Mouse (Mus musculus): ENCODE results near the gene Tmem59l.
"Not testable (repeated sequence)": the region's sequence is repeated elsewhere in the genome, so short reads cannot be mapped to it uniquely, and the experiment has no call there.

Gene Tmem59l

GRCm38 (mm10) chr8:70486941-70487520 is at the start of gene Tmem59l:
Tmem59l (minus strand) TSS chr8:70487358.
- in situ Hi-C loops (cut with MboI; ENCODE audit: unreplicated experiment in 2 of 2) = no loop called here

DNA sequence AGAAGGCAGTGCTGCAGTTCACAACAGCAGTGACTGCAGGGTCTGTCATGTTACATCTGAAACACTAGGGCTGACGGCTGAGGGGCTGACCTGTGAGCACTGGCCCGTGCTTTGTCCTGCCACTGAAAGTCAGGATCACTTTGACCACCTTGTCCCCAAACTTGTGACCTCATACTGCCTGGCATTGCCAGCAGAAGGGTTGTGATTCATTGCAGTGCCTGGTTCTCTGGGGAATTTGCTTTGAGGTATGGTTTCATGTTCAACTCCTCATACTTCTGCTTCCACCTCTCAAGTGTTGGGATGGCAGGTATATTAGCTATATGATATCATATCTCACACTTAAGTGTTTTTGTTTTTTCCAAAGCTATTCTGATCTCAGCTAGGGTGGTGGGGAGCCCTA is 48.5 kb upstream of the Tmem59l start:
- in situ Hi-C loops (cut with MboI; ENCODE audit: unreplicated experiment in 2 of 2) = no loop called here

DNA sequence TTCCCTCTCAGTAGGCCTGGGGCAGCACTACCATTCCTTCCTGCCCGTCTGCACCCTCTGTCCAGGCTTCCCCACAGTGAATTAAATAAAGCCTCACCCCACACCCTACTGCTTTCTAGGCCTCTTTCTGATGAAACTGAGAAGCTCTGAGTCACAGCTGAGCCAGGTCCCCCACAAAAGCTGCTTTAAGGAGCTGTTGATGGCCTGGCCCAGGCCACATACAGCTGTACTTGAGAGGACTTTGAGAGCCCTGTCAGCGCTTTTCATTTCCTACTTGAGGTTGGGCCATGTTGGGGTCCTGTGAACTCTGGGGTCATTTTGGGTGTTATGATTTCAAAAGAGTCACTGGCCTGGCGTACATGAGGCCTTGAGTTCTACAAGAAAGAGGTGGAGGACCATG is 48.1 kb upstream of the Tmem59l start:
- in situ Hi-C loops (cut with MboI; ENCODE audit: unreplicated experiment in 2 of 2) = no loop called here

DNA sequence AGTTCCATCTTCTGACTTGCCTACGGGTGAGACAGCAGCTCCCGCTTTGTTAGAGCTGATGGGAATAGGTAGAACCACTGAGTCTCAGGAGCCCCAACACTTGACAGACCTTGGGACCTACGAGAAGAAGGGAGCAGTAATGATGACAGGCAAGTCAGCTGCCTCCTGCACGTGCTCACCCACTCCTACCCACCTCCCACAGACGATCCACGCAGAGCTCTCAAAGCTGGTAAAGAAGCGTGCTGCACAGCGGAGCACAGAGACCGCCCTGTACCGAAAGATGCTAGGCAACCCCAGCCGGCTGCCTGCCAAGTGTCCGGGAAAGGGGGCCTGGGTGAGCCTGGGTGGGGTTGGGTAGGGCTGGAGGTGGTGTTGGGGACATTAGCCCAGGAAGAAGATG is 47.1 kb upstream of the Tmem59l start:
- in situ Hi-C loops (cut with MboI; ENCODE audit: unreplicated experiment in 2 of 2) = no loop called here

- in situ Hi-C loops (cut with MboI; ENCODE audit: unreplicated experiment in 2 of 2) = no loop called here
Measured at GRCm38 (mm10) chr8:70530314-70530713, 43.2 kb upstream of the Tmem59l start.

GRCm38 (mm10) chr8:70529741-70530161 is 42.6 kb upstream of the Tmem59l start:
- in situ Hi-C loops (cut with MboI; ENCODE audit: unreplicated experiment in 2 of 2) = no loop called here

- in situ Hi-C loops (cut with MboI; ENCODE audit: unreplicated experiment in 2 of 2) = no loop called here
Measured at GRCm38 (mm10) chr8:70529299-70529698, 42.1 kb upstream of the Tmem59l start.

GRCm38 (mm10) chr8:70528182-70528797 is 41.1 kb upstream of the Tmem59l start:
- in situ Hi-C loops (cut with MboI; ENCODE audit: unreplicated experiment in 2 of 2) = no loop called here

DNA sequence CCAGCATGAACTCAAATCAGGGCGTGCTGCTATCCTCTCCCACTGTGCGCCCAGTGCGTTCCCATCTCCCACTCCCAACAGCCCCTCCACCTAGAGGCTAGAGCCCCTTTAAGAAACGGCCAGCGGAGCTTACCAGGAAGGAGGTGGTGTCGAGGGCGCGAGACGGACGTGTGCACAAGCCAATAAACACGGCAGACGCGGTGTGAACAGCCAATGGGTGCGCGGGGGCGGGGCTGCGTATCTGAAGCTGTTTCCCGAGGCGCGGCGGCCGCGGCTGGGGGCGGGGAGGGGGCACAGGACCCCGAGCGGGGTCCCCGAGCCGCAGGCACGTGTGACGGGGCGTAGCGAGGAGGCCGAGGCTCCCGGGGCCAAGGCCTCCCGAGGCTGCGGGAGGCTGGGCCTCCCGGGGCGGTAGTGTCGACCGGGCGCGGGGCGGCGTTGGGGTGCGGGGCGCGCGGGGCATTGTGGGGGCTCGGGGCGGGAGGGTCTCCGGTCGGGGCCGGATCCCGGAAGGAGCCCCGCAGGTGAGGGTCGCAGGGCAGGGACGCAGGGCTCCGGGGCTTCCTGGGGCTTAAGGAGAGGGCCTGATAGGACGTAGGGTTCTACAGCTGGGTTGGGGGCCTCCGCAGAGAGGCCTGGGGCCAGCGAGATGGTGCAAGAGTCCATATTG is 40.5 kb upstream of the Tmem59l start, which contains the start of the genes Fkbp8 and Kxd1:
TSS of gene Fkbp8 (plus strand) at position 213 of the 670 bp plus-strand sequence.
TSS of gene Kxd1 (minus strand) at position 445 of the 670 bp plus-strand sequence.
- in situ Hi-C loops (cut with MboI; ENCODE audit: unreplicated experiment in 2 of 2) = no loop called here

DNA sequence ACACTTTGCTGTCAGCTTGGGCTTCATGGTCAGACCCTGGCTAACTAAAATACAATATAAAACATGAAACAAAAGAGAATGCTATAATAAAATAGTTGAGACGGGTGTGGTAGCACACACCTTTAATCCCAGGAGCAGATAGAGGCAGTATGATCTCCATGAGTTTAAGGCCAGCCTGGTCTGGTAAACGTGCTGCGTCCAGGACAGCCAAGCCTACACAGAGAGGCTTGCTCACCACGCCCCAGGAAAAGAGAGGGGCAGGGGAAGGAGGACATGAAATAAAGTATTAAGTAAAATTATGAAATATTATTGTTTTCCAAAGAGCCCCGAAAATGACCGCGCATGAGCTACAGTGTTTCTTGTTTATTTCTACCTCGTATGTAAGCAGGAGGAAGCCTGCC is 40.0 kb upstream of the Tmem59l start:
- in situ Hi-C loops (cut with MboI; ENCODE audit: unreplicated experiment in 2 of 2) = no loop called here

GRCm38 (mm10) chr8:70522592-70523403 is 35.6 kb upstream of the Tmem59l start:
- in situ Hi-C loops (cut with MboI; ENCODE audit: unreplicated experiment in 2 of 2) = no loop called here

GRCm38 (mm10) chr8:70519606-70520005 is 32.4 kb upstream of the Tmem59l start:
- in situ Hi-C loops (cut with MboI; ENCODE audit: unreplicated experiment in 2 of 2) = no loop called here

GRCm38 (mm10) chr8:70519043-70519442 is 31.9 kb upstream of the Tmem59l start:
- in situ Hi-C loops (cut with MboI; ENCODE audit: unreplicated experiment in 2 of 2) = no loop called here

DNA sequence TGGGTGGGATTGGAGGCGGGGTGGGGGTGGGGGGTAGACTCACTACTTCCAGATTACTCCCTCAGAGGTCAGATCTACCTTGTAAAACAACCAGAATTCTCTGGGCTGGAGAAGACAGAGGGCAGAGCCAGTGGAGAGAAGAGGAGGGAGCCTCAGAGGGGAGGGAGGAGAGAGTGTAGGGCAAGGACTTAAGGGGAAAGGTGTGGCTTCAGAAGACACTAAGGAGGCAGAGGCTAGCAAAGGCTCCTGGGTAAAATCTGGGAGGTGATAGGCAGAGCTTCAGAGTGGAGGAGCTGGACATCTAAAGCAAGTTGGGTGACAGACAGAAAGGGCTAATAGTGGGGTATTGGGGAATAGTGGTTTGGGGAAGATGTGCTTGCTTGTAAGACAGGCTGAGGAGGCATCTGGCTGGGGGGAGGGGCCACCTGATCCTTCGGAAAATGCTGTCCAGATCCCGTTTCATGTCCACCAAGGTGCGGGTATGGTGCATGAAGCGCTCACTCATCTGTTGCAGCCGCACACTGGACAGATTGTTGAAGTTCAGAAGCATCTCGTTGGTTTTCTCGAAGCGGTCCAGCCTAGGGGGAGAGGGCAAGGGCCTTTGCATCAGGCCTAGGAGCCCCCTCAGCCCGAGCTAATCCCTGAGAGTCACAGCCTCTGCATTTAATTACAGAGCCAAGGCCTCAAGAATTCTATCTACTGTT is 30.9 kb upstream of the Tmem59l start:
- in situ Hi-C loops (cut with MboI; ENCODE audit: unreplicated experiment in 2 of 2) = no loop called here

GRCm38 (mm10) chr8:70513441-70513840 is 26.3 kb upstream of the Tmem59l start:
- in situ Hi-C loops (cut with MboI; ENCODE audit: unreplicated experiment in 2 of 2) = no loop called here

DNA sequence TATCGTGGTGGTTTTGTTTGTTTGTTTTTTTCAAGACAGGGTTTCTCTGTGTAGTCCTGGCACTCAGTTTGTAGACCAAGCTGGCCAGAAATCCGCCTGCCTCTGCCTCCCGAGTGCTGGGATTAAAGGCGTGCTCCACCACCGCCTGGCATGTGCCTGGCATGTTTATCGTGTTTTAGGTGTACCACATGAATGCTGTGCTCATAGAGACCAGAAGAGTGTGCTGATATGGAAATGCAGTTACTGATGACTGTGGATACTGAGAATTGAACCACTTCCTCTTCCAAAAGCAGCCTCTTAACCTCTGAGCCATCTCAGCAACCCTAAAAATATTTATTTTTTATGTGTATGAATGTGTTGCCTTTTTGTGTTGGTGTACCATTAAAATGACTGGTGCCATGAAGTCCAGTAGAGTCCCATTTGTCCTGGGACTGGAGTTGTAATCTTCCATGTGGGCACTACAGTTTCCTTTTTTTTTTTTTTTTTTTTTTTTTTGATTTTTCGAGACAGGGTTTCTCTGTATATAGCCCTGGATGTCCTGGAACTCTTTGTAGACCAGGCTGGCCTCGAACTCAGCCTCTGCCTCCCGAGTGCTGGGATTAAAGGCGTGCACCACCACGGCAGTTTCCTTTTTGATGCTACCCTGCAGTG is 25.2 kb upstream of the Tmem59l start:
- in situ Hi-C loops (cut with MboI; ENCODE audit: unreplicated experiment in 2 of 2) = no loop called here

DNA sequence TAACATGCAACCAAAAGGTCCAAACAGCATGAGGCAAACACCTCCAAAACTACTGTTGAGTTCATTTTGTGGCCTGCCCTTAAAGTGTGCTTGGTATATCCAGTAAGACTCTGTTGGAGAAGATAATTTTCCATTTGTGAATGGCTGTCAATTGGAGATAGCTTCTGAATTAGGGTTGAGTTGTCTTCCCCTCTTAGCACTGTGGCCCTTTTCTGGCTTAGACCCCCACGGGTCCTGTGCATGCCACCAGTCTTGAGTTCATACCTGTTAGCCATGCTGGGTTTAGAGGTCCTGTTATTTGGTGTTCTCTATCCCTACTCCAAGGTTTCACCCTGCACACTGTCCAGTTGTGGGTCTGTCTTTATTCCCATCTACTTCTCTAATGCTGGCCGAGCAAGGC is 24.6 kb upstream of the Tmem59l start:
- in situ Hi-C loops (cut with MboI; ENCODE audit: unreplicated experiment in 2 of 2) = no loop called here

DNA sequence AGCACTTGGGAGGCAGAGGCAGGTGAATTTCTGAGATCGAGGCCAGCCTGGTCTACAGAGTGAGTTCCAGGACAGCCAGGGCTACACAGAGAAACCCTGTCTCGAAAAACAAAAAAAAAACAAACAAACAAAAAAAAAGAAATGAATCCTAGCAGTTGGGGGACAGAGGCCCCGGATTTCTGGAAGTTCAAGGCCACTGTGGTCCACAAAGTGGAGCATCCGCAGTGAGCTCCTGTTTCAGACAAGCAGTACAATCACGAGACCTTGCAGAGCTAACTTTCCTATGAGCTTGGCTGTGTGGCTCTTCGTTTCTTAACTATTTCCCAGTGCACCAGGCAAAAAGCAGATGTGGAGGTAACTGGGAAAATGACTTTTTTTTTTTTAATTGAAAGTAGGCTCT is 24.0 kb upstream of the Tmem59l start:
- in situ Hi-C loops (cut with MboI; ENCODE audit: unreplicated experiment in 2 of 2) = not testable (repeated sequence)

DNA sequence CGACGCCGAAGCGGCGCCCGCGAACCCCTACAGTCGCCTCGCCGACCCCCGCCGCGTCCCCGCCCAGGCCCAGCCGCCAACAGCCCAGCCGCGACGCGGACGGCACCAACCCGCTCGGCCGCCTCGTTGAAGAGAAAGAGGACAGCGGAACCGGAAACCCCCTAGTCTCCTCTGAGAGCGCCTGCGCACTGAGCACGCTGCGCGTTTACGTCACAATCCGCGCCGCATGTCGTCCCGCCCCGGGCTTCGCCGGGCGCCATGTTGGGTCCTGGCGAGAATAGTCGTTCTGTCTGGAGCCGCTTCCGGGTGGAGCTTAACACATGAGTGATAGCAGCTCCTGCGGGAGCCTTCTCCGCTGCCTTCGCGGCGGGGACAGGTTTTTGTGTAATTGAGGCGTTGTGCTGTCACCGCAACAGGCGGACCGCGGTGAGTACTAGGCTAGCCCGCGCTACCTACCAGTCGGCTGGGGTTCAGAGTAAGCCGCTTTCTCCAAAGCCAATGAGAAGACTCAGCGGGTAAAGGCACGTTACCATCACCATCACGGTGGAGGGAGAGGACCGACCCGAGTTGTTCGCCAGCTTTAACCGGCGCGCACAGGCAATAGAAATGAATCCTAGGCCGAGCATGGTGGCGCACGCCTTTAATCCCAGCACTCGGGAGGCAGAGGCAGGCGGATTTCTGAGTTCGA is 23.2 kb upstream of the Tmem59l start, which contains the start of gene Uba52:
TSS of gene Uba52 (minus strand) at position 574 of the 688 bp plus-strand sequence.
- in situ Hi-C loops (cut with MboI; ENCODE audit: unreplicated experiment in 2 of 2) = no loop called here
